Mouse (Mus musculus) left cerebral cortex, postnatal 36 days (tissue): Measurements from ENCODE around the gene Dpm2. TPM values are rescaled to one million over a fixed set of nuclear protein-coding genes. Genes with fewer than 3 reads are reported as not detected.
A peak's percentile ranks its signal among the peaks of the same experiment; 100 is the strongest.

Experiments used
- DNase-seq, 2 experiments: peaks; one replicate each; pipeline ENCODE4 v3.0.0; 2021 to 2022; ENCODE audit warnings: low spot score in 2 of 2, mixed read lengths in 1 of 2
- intact Hi-C: fragments of 180-260 bp; cut with DNase I; formaldehyde crosslinking; loops from one replicate; pipeline ENCODE4 v1.15.1; 2025
- total RNA-seq, 2 experiments: library from RNA; stranded (reverse); gene quantifications; 2 replicates each; pipeline ENCODE4 v1.2.3; 2021

The Dpm2 gene
- total RNA-seq, 2 experiments from 2014 or later, result 74.8 to 77.0 TPM

DNA sequence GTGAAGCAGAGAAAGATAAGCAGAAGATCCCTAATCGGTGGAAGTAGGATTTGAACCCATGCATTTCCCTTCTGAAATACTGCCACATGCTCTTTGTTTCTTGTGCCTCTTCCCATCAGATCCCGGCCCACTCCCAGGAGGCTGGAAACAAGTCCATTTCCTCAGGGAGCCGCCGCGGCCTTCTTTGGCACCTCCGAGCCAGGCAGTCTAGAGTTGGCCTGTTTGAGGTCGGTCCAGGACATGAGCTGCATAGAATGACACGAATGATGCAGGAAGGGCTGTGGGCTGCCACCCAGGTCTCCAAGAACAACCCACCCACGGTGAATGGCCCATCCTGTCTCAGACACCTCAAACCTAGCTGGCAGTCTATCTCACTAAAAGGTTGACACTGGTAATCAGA lies 5.9 kb downstream of the Dpm2 start:
- intact Hi-C loops, result loop anchor here (5.0 kb wide), 1 partner anchor 36 kb away; no protein-coding TSS in a partner anchor

DNA sequence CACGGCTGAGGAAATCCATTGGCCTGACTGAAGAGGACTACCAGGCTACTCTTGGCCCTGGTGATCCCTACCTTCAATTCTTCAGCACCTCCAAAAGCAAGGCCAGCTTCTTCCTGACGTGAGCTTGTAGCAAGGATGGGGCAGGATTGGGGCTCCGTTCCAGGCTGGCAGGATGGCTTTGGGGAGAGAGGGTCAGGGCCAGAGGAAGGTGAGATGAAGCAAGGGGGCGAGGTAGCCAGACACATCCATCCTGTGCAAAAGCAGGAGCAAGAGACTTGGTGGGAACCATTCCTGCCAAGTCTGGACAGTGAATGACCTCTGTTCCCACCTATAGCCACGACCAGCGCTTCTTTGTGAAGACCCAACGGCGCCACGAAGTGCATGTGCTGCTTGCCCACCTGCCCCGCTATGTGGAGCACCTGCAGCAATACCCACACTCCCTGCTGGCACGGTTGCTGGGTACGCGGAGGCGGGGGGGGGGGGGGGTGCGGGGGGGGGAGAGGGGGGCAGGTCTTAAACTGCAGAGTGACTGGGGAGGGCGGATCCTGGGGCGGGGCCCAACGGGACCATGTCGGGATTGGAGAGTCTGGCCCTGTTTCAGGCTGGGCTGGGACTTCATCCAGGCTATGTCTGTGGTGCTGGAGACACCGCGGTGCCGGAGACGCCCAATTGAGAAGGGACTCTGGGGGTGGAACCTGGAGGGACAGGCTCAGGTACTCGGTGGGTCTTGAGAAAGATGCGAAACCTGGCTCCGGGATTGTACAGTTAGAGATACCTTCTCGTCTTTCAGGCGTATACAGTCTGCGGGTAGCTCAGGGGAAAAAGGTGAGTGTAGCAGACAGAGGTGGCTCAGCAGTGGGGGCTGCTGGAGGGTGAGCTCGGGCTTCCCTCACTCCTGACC lies 7.7 kb downstream of the Dpm2 start:
- intact Hi-C loops, result loop anchor here (5.0 kb wide), 1 partner anchor 34 kb away; no protein-coding TSS in a partner anchor
- no peak for DNase-seq

More for the DNA sequence above, 5.9 kb downstream of the Dpm2 start:
- no peak for DNase-seq

DNA sequence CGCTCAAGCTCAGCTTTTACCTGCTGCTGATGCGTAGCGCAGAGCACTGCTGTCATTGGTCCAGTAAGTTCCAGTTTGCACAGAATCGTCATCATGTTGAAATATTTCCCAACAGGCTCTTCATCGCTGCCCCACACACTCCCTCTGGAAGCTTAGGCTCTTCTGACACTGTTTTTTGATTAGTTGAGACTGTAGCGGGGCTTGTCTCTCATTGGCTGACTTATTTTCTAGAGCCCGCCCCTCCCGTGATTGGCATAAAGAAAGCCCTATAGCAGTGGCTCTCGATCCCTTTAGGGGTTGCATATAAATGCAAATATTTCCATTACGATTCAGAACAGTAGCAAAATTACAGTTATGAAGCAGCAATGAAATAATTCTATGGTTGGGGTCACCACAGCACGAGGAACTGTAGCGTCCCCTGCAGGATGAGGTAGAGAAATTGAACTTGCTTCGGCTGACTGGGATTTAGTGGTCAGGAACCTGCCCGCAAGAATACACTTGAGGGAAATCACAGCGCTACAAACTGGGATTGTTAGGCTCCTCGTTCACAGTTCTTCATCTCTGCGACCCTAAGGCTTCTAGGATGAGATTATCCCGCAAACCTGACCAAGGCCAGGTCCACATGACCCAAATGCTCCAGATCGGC lies 10.9 kb downstream of the Dpm2 start:
- intact Hi-C loops, result no loop called here

DNA sequence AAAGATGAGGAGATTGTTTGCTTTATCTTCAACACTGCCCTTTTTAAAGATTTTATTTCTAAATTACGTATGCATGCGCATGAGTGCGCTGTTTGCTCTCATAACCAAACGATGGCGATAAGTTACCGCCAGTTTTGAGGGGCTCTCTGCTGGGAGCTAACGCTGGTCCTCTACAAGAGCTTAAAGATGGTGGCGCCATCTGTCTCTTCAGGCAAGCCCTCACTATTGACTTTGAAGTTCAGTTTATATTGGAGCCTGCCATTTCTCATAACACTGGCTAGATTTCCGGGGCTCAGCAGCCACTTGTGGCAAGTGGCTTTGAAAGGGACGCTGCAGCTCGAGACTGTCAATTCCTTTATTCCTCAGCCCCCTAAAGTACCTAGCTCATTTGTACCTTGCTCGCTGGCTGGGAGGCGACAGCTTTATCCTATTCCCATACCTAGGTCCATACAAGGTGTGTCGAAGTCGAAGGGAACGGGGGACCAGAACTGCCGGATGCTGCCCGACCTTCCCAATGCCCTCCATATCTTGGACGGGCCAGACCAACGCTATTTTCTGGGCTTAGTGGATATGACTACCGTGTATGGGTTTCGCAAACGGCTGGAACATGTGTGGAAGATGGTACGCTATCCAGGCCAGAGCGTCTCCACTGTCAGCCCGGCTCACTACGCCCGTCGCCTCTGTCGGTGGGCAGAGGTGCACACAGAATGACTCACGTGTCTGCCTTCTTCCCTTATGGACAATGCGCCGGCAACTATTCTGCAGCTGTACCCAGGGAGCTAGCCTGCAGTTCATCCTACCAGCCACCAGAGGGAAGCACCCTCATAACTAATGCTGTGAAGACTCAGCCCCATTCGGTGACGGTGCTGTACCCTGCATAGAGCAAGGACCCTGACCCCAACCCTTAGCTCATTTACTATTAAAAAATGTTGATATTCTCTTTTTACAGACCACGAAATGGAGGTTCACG lies 12.5 kb downstream of the Dpm2 start:
- intact Hi-C loops, result no loop called here
- peak; percentile 79 to 87 for DNase-seq

More for the DNA sequence above, 10.9 kb downstream of the Dpm2 start:
- peak; percentile 75 to 79 for DNase-seq

DNA sequence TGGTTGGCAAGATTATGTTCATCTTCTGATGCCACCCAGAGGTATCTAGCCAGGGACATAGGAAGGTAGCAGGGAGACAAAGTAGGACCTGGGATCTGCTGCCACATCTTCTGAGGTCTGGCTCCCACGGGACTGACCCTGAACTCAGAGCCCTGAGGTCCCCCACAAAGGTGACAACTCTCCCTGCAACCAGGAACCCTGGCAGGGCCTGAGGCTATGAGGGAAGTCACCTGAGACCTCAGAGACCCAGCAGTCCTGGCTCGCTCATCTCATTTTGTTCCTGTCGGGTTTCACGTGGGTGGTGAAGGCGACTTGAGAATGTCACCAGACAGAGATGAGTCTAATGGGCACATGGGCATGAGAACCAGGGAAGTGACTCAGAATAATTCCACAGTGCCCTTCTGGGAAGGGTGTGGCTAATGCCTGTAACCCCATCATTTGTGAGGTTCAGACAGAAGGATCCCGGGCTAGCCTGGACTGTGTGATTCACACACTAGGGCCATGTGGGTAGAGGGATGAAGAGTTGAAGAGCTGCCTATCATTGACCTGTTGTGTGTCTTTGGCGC lies 14.6 kb downstream of the Dpm2 start:
- no peak for DNase-seq
- intact Hi-C loops, result loop anchor here (5.0 kb wide), 1 partner anchor 107 kb away; no protein-coding TSS in a partner anchor

DNA sequence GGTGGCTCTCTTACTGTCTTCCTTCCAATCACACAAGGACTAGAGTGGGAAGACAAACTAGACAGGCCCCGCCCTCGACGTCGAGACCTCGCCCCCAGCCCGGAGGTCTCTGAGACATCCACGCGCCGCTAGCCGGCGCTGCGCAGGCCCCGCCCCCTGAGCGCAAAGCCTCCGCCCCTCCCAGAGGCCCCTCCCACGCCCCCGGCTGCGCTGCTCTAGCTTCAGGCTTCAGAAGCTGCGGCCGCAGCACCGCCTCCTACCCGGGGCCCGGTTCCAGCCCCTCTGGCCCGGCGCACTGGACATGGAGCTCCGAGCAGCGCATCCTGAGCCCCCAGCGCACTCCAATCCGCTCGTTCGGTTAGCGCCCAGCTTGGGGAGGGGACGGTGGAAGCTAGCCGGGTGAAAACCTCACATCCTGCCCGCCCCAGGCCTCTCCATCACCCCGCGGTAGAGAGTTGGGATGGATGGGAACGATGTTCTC lies 16.3 kb downstream of the Dpm2 start, which contains the start of gene St6galnac4:
Gene St6galnac4 (plus strand): TSS at position 225 of the 481 bp plus-strand sequence.
- intact Hi-C loops, result loop anchor here (2.0 to 5.0 kb wide), 2 partner anchors 16 to 105 kb away; no protein-coding TSS in a partner anchor
- DNase-seq, result peak; percentile 88 to 89

DNA sequence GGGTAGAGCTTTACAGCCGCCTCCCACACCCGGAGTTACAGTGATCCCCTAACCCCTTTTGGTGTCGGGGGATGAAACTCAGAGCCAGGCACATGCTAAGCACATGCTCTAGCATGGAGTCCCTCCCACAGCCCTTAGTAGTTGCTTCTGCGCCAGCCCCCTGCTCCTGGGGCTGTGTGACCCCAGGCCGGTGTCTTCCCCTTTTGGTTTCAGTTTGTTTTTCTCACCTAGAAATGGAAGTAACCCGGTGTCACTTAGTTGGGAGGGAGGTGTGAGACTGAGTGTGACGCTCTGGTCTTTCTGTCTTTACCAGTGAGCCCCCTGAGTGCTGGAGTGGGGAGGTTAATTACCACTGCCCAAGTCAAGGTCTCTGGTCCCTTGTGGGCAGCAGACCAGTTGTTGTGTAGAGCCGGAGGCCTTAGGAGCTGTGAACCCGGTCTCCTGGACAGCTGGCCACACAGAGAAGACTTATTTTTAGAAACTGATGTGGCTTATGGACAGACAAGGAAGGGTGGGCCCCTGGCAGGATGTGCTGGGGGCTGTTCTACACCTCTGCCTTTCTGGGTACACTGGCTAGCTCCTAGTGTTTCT lies 17.2 kb downstream of the Dpm2 start:
- DNase-seq, result no peak
- intact Hi-C loops, result loop anchor here (2.0 to 5.0 kb wide), 2 partner anchors 15 to 104 kb away; no protein-coding TSS in a partner anchor

DNA sequence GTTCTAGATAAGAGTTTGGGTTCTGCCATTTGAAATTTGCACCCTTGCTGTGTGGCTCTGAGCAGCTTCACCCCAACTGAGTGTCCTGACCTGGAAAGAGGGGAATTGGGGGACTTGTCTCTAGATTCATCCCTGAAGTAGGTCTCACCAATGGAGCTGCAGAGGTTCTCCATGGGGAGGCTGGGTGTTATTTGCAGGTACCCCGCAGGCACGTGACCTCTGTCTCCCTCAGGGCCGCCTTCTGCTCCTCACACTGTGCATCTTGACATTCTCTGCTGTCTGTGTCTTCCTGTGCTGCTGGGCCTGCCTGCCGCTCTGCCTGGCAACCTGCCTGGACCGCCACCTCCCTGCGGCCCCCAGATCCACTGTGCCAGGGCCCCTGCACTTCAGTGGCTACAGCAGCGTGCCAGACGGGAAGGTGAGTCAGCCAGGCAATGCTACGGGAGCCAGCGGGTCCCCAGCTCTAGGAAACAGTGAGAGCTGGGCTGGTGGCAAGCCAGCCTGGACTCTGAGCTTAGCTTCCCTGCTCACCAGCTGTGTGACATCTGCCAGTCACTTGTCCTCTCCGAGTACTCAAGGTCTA lies 18.6 kb downstream of the Dpm2 start:
- intact Hi-C loops, result loop anchor here (5.0 kb wide), 1 partner anchor 103 kb away; no protein-coding TSS in a partner anchor
- DNase-seq, result peak; percentile 51 to 72

DNA sequence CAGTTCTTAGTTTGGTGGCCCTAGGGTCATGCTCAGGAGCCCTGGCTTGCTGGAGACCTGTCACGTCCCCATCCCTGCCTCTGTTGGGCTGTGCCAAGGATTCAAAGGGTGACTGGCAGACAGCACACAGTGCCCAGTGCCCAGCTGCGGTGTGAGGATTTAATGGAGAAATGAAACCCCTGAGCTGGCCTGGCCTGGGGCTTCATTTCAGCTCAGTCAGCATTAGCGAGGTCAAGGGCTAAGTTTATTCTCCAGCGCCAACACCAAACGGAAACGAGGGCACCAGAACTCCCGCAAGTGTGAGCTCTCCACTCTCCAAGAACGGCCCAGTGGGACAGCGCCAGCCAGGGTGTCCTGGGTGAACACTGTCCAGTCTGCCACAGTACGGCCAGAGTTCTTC lies 19.6 kb downstream of the Dpm2 start:
- DNase-seq, result no peak
- intact Hi-C loops, result no loop called here

DNA sequence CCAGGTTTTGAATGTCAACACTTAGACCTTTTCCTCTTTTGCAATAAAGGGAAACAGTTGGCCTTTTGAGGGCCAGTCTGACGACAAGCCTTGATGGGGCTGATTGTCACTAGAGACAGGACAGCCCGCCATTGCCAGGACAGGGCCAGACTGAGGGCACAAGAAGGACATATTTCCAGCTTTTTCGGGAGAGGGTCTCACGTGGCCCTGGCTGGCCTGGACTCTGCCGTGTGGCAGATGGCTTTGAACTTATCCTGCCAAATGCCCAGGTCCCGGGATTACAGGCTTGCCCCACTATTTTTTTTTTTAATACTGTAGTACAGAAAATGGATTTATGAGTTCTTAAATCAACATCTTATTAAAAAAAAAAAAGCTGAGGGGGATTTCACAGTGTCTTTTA lies 20.6 kb downstream of the Dpm2 start:
- intact Hi-C loops, result no loop called here
- no peak for DNase-seq

DNA sequence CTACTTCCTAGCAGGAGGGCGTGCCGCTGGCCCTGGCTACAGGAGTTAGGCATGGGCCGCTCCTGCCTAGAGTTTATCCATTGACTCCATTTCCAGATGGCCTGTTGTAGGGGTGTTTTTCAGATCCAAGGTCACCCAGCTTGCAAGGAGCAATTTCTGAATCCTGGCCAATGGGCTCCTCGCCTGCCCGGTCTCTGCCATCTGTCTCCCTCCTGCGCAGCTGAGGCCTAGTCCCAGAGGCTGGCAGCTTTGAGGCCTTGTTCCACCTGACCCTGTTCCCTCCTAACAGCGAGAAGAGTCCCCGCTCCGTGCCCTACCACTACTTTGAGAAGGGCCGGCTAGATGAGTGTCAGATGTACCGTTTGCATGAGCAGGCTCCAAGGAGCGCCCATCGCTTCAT lies 26.1 kb downstream of the Dpm2 start:
- intact Hi-C loops, result no loop called here
- DNase-seq, result no peak

DNA sequence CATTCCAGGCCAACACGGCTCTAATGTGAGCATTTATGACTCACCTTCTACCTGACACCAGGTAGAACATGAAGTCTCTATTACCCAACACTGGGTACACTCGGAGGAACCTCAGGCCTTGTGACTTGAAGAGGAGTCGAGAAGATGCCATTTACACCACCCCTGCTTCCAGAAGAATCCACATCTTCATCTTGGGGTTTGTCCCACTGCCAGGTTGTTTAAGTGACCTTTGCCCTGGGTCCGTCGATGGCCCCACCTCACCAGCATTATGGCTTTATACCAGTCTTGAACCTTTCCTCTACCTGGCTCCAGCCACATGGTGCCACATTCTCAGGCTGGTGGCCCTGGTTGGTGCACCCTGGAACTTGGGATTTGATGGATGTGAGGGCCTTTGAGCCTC lies 26.6 kb downstream of the Dpm2 start:
- no peak for DNase-seq
- intact Hi-C loops, result no loop called here

DNA sequence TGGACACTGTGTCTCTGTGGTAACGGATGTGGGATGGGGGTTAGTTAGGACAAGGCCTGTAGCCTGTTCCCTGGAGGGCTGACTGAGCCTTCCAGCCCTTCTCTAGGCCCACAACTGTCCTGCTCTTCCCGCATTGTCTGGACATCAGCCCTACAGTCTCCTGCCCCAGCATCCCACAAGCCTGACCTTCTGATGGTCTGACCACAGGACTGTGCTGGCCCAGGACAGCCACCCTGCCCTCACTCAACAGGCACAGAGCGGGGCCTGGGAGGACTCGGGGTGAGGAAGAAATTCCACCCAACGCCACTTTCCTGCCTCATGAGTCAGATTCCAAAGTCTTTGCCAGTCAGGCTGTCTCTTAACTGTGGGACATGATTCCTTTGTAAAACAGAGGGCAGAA lies 27.0 kb downstream of the Dpm2 start:
- intact Hi-C loops, result no loop called here
- no peak for DNase-seq

DNA sequence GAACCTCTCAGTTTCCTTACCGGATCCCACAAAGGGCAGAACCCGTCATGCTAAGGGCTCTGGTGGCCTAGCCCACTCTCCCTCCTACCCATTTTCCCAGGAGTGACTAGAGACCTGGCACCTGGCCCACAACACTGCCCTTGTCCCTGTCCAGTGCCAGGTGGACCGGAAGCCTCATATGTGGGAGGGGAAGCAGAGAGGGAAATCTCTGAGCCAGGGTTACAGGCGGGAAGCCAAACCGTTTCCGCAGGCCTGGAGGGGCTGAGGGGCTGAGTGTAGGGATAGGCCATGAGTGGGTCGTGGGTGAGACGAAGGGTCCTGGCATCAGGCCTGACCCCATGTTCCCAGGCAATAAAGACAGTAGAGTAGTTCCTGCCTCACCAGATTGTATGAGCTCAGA lies 27.8 kb downstream of the Dpm2 start:
- intact Hi-C loops, result no loop called here
- no peak for DNase-seq

DNA sequence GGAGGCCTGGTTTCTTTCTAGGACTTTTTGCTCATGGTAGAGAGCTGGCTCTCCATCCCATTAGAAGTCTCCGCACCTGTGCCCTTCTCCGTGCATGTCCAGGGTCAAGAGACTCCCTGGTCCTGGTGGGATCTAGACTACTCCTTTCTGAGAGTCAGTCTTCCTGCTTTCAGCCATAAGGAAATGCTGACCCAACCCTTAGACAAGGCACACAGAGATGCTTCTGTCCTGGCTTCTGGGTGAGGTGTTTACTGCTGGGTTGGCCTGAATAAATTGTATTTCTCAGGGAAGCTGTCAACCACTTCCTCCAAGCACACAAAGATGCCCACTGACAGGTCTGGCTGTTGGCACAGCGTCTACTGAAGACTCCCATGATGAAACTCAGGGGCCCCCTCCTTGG lies 28.8 kb downstream of the Dpm2 start, which contains the start of gene St6galnac6:
Gene St6galnac6 (plus strand): TSS at position 301 of the 400 bp plus-strand sequence.
- DNase-seq, result no peak
- intact Hi-C loops, result no loop called here

DNA sequence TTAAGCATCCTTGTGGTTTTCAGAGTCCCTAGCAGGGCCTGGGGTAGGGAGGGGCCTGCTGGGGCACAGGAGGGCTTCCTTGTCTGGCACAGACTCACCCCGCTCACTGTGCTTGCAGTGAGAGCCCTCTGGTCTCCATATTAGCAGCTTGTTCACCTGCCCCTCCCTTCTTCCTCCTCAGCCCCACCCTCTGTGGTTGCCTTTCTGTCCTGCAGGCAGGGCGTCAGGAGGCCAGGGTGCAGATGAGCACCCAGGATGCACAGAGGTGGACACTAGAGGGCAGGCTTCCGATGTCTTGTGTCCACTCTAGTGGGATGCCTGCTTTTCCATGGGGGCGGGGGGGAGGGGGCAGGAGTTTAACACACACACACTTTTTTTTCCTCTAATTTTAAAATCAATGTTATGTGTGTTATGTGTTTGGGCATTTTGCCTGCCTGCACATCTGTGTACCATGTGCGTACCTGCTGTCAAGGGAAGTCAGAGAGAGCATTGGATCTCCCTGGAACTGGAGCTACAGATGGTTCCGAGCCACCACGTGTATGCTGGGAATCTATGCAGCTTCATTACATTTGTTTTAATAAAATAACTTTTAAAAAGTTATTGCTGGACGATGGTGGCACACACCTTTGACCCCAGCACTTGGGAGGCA lies 30.9 kb downstream of the Dpm2 start:
- DNase-seq, result no peak
- intact Hi-C loops, result loop anchor here (2.0 kb wide), 1 partner anchor 15 kb away; the partner anchor contains the start of gene St6galnac4

DNA sequence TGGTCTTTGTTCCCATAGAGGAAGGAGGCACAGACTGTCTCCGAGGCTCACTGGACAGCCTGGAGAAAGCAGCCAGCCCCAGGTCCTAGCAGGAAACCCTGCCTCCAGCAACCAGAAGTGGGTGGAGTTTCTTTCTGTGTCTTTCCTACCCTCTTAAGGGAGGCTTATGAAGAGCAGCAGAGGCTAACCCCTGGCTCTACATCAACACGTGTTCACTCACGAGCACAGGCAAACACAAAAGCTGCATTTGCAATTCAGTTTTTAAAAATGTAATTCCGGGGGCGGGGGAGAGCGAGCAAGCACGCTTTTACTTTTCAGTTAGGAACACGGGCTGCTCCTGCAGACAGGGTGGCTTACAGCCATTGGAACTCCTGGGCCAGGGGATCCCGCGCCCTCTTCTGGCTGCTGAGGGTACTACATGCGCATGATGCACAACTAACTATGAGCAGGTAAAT lies 32.0 kb downstream of the Dpm2 start:
- intact Hi-C loops, result loop anchor here (2.0 kb wide), 1 partner anchor 16 kb away; the partner anchor contains the start of gene St6galnac4
- peak; percentile 87 to 88 for DNase-seq
